Mouse (Mus musculus) layer of hippocampus, adult 2 months (tissue): Measurements from ENCODE around the gene Fam136a. TPM values are rescaled to one million over a fixed set of nuclear protein-coding genes. Genes with fewer than 3 reads are reported as not detected.
A peak's percentile ranks its signal among the peaks of the same experiment; 100 is the strongest.

Source experiments
- DNase-seq, 2 experiments: peaks; one replicate each; pipeline ENCODE4 v3.0.0; 2022; ENCODE audit warnings: low spot score in 2 of 2
- H3K27ac ChIP-seq: fragments of 200-600 bp; 2 replicates; pipeline ENCODE4 v1.8.1; 2022
- H3K4me3 ChIP-seq: fragments of 200-600 bp; 2 replicates; pipeline ENCODE4 v1.8.1; 2022; ENCODE audit warnings: mild to moderate bottlenecking
- CTCF ChIP-seq: fragments of 200-600 bp; conservative IDR thresholded peaks from 2 replicates; pipeline ENCODE4 v1.8.1; 2022; ENCODE audit warnings: antibody characterized with exemption, mild to moderate bottlenecking, moderate library complexity
- total RNA-seq, 2 experiments: library from RNA; stranded (reverse); gene quantifications; 2 replicates each; pipeline ENCODE4 v1.2.3; 2021

Fam136a gene
- total RNA-seq, 2 experiments from 2014 or later, result 27.0 to 30.0 TPM

DNA sequence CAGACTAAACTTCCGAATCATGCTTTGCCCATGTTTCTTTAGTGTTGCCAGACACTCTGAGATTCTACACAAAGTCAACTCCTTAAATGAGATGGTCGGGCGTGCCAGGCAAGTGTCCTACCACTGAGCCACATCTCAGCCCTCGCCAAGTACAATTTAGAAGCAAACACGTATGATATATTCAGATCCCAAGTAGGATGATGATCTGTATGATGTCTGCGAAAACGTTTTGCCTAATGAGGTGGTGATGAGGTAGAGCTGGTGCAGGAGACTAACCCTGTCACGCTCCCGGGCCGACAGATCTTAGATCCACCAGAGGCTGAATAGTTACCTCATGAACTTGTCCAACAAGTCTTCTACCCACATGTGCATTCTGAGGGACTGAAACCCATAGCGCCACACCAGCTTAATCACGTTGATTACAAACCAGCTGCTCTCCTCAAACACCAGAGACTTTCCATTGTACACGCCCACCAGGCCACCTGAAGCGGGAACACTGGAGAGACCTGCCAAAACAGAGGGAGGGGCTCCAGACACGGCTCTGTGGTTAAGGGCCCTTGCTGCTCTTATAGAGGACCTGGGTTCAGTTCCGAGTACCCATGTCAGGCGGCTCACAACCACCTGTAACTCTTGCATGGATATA lies 28.8 kb downstream of the Fam136a start:
- Histone ChIP-seq H3K4me3 (no peak overlapping the region), H3K27ac (no peak overlapping the region)
- DNase-seq, result no peak
- TF ChIP-seq CTCF, result no peak

DNA sequence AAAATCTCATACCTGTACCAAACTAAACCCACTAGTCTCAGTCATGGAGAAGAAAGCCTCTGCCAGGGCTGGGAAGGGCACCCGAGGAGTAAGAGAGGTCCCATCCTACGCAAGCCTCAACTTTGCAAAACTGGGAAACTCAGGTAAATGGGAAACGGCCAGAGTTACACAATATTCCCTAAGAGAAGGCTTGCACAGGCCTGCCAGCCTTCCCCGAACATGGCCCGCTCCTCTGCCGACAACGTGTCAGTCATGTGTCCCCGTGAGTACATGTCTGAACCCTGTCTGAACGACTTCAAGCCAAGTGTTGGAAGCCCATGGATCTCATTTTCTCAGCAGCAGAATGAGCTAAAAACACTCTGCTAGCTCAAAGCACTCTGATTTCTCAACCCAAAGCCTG lies 29.6 kb downstream of the Fam136a start:
- Histone ChIP-seq H3K27ac (no peak overlapping the region), H3K4me3 (peak overlapping the region; percentile 100)
- TF ChIP-seq CTCF, result no peak
- DNase-seq, result no peak

GRCm38 (mm10) chr6:86395969-86396368 lies 30.5 kb downstream of the Fam136a start:
- Histone ChIP-seq H3K27ac (peak overlapping the region; percentile 96), H3K4me3 (peak overlapping the region; percentile 100)
- TF ChIP-seq CTCF, result no peak
- no peak for DNase-seq

- DNase-seq, result peak; percentile 86 to 88
- Histone ChIP-seq H3K4me3 (peak within 1 kb of the TSS; percentile 100), H3K27ac (peak within 1 kb of the TSS; percentile 96)
- no peak for TF ChIP-seq CTCF
Measured at GRCm38 (mm10) chr6:86396581-86397256, 31.3 kb downstream of the Fam136a start, which contains the start of gene Pcyox1. TSS of gene Pcyox1 (minus strand) at chr6:86397154.

DNA sequence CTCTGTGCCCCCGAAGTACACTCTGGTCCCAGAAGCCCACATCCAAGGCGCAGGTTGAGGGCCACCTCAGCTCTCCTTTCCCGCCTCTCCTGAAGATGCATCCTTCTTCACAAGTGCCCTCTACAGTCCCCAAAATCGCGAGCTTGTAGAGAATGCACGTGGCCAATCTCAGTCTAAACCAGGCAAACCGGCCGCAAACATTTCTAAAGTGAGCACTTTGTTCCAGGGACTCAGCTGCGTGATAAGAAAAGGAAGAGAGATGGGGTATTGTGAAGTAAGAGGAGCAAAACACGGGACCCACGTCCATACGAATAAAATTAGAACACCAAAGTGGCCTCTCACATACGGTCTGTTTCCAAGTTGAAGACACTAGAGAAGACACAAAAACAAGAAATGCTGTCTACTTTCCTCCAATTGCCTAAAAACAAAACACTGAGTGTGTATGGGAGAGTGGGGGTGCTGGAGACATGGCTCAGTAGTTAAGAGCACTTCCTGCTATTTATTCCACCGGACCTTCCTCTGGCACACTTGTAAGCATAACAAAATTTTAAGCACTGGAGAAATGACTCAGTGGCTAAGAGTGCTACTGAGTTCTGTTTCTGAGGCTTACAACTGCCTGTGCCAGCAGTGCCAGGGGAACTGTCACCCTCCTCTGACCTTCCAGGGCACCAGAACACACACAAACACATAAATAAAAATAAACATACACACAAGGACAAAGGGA lies 32.0 kb downstream of the Fam136a start:
- peak overlapping the region; percentile 100 for H3K4me3 ChIP-seq
- DNase-seq, result no peak
- peak overlapping the region; percentile 96 for H3K27ac ChIP-seq
- no peak for TF ChIP-seq CTCF

DNA sequence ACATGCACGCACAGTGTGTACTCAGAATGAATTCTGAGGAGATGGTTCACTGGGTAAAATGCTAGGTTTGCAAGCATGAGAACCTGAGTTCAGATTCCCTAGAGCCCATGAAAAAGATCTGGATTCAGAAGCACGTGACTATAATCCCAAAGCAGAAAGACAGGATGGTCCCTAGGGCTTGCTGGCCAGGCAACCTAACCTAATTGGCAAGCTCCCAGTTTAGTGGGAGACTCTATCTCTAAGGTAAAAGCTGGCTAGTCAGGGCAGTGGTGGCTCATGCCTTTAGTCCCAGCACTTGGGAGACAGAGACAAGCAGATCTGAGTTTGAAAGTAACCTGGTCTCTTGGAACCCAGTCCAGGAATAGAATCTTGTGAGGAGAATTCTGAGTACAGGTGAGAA lies 33.5 kb downstream of the Fam136a start:
- DNase-seq, result no peak
- no peak overlapping the region for H3K27ac ChIP-seq
- no peak overlapping the region for H3K4me3 ChIP-seq
- no peak for TF ChIP-seq CTCF

- DNase-seq, result no peak
- no peak overlapping the region for H3K27ac ChIP-seq
- H3K4me3 ChIP-seq, result no peak overlapping the region
- no peak for TF ChIP-seq CTCF
Measured at GRCm38 (mm10) chr6:86399995-86400394, 34.5 kb downstream of the Fam136a start.

- Histone ChIP-seq H3K27ac (no peak overlapping the region), H3K4me3 (no peak overlapping the region)
- peak; percentile 47 to 52 for DNase-seq
- TF ChIP-seq CTCF, result peak; percentile 79
Measured at GRCm38 (mm10) chr6:86400972-86401371, 35.5 kb downstream of the Fam136a start.

DNA sequence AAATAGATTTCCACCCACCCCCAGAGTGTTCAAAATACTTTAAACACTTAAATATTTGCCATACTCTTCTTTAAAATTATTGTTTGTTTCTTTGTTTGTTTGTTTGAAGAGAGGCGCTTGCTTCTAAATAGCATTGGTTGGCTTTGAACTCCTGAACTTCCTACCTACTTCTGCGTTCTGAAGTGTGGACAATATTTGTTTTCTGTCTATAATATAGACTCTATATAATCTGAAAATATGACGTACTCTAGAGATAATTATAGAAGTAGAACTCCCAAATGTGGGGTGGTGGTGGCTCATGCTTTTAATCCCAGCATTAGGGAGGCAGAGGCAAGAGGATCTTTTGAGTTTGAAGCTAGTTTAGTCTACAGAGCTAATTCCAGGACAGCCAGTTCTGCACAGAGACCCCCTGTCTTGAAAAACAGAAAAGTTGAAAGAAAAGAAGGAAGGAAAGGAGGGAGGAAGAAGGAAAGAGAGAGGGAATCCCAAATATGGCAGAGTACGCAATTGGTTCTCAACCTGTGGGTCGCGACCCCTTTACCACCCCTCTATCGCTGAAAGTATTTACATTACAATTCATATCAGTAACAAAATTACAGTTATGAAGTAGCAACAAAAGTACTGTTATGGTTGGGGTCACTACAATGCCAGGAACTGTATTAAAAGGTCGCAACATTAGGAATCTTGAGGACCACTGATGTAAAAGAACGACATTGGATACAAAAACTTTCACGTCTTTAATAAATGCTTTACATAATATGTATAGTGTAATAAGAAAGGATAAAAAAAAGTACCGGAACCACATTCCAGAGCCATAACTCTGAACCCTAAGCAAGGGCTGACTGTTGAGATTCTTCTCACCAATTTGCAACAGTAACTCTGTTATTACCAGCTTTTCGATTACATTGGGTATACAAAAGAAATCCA lies 37.5 kb downstream of the Fam136a start:
- Histone ChIP-seq H3K4me3 (peak overlapping the region; percentile 83), H3K27ac (peak overlapping the region; percentile 99)
- DNase-seq, result no peak
- no peak for TF ChIP-seq CTCF

DNA sequence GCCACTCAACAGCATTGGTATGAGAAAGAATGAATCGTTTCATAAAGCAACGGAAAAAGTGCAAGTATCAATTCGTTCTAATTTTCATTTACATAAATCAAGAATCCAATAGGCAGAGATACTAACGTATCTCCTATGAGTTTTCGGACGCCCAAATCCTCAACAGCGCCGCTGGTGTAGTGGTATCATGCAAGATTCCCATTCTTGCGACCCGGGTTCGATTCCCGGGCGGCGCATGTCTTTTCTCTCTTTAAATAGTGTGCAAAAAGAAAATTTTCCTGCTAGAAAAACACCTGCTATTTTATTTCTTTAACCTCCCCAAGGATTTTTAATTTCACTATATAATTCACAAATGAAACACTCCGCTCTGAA lies 38.3 kb downstream of the Fam136a start:
- Histone ChIP-seq H3K27ac (peak overlapping the region; percentile 99), H3K4me3 (peak overlapping the region; percentile 83)
- peak; percentile 90 to 95 for DNase-seq
- TF ChIP-seq CTCF, result no peak

GRCm38 (mm10) chr6:86404100-86404861 lies 38.8 kb downstream of the Fam136a start, which contains the start of gene Tia1:
TSS of gene Tia1 (plus strand) at chr6:86404219.
- Histone ChIP-seq H3K4me3 (peak within 1 kb of the TSS; percentile 83), H3K27ac (peak within 1 kb of the TSS; percentile 99)
- peak; percentile 98 for DNase-seq
- 0 out of 2 replicates have a peak, but pooled peaks have one; percentile 2 for TF ChIP-seq CTCF

- DNase-seq, result no peak
- Histone ChIP-seq H3K4me3 (peak overlapping the region; percentile 83), H3K27ac (peak overlapping the region; percentile 99)
- peak; percentile 25 for TF ChIP-seq CTCF
Measured at GRCm38 (mm10) chr6:86404996-86405395, 39.5 kb downstream of the Fam136a start.
